Mouse (Mus musculus): ENCODE measurements at regions not wholly inside any gene's neighbourhood (a gene's known extent, or its start where the extent isn't known, plus 50 kb on each side); places are given as distances from the start of the nearest gene placed in this dataset.

GRCm38 (mm10) chr11:24925135-24925534, 847.3 kb downstream of the Bcl11a start:
- TF ChIP-seq POLR2A (IDR thresholded peaks at IDR 0.05; ENCODE audit: control insufficient read depth, low read depth, low read length): no peak
- TF ChIP-seq CTCF (IDR thresholded peaks at IDR 0.05; ENCODE audit: control insufficient read depth, insufficient read depth, insufficient replicate concordance, low read depth, low read length): no peak
- H3K4me3 ChIP-seq (ENCODE audit: control insufficient read depth, low read depth, low read length): peak overlapping the region; percentile 25; the same call in 1 of the 2 replicates

DNA sequence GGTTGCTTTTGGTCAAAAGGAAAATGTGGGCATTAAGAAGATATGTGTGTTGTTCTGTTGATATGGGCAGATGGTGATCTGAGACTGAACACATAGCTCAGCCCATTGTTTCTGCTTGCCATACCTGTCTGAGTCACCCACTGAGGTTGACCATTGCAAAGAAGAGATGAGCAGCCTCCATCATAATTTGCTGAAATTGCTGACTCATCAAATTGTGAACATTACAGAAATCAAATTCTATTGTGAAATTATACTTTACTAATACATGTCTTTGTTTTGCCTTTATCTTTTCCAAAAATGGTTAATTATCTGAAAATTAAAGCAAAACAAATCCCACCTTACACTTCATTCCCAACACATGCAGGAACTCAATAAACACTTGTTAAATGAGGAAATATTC, 865.8 kb downstream of the Bcl11a start:
- no peaks in the 10 kb centered on the region for H3K36me3 ChIP-seq (ENCODE audit: control insufficient read depth, insufficient read depth, low read length)
- no peaks in the 10 kb centered on the region for H3K27me3 ChIP-seq (ENCODE audit: control insufficient read depth, insufficient read depth, low read length)
- no peaks in the 10 kb centered on the region for H3K4me1 ChIP-seq (ENCODE audit: control insufficient read depth, insufficient read depth, low read length)
- no peak overlapping the region for H3K4me3 ChIP-seq (ENCODE audit: control insufficient read depth, low read depth, low read length)
- no peak overlapping the region for H3K27ac ChIP-seq (ENCODE audit: control insufficient read depth, insufficient read depth, low read depth, low read length)
- TF ChIP-seq POLR2A (IDR thresholded peaks at IDR 0.05; ENCODE audit: control insufficient read depth, low read depth, low read length): no peak
- TF ChIP-seq CTCF (IDR thresholded peaks at IDR 0.05; ENCODE audit: control insufficient read depth, insufficient read depth, insufficient replicate concordance, low read depth, low read length): no peak

More at GRCm38 (mm10) chr11:24925135-24925534, 847.3 kb downstream of the Bcl11a start:
- H3K36me3 ChIP-seq (ENCODE audit: control insufficient read depth, insufficient read depth, low read length): no peaks in the 10 kb centered on the region
- no peak overlapping the region for H3K27ac ChIP-seq (ENCODE audit: control insufficient read depth, insufficient read depth, low read depth, low read length)
- H3K4me1 ChIP-seq (ENCODE audit: control insufficient read depth, insufficient read depth, low read length): no peaks in the 10 kb centered on the region
- no peaks in the 10 kb centered on the region for H3K27me3 ChIP-seq (ENCODE audit: control insufficient read depth, insufficient read depth, low read length)

- Histone ChIP-seq H3K4me1 (ENCODE audit: control insufficient read depth, insufficient read depth, low read length) (no peaks in the 10 kb centered on the region), H3K27me3 (ENCODE audit: control insufficient read depth, insufficient read depth, low read length) (no peaks in the 10 kb centered on the region), H3K27ac (ENCODE audit: control insufficient read depth, insufficient read depth, low read depth, low read length) (no peak overlapping the region), H3K4me3 (ENCODE audit: control insufficient read depth, low read depth, low read length) (no peak overlapping the region), H3K36me3 (ENCODE audit: control insufficient read depth, insufficient read depth, low read length) (no peaks in the 10 kb centered on the region)
- no peak for TF ChIP-seq CTCF (IDR thresholded peaks at IDR 0.05; ENCODE audit: control insufficient read depth, insufficient read depth, insufficient replicate concordance, low read depth, low read length)
- TF ChIP-seq POLR2A (IDR thresholded peaks at IDR 0.05; ENCODE audit: control insufficient read depth, low read depth, low read length): no peak
These were observed 873.3 kb downstream of the Bcl11a start for GRCm38 (mm10) chr11:24951161-24951560.

- TF ChIP-seq POLR2A (IDR thresholded peaks at IDR 0.05; ENCODE audit: control insufficient read depth, low read depth, low read length) (no peak), CTCF (IDR thresholded peaks at IDR 0.05; ENCODE audit: control insufficient read depth, insufficient read depth, insufficient replicate concordance, low read depth, low read length) (no peak)
- Histone ChIP-seq H3K27ac (ENCODE audit: control insufficient read depth, insufficient read depth, low read depth, low read length) (no peak overlapping the region), H3K36me3 (ENCODE audit: control insufficient read depth, insufficient read depth, low read length) (no peaks in the 10 kb centered on the region), H3K4me3 (ENCODE audit: control insufficient read depth, low read depth, low read length) (no peak overlapping the region), H3K4me1 (ENCODE audit: control insufficient read depth, insufficient read depth, low read length) (no peaks in the 10 kb centered on the region), H3K27me3 (ENCODE audit: control insufficient read depth, insufficient read depth, low read length) (no peaks in the 10 kb centered on the region)
These were observed 894.5 kb downstream of the Bcl11a start for GRCm38 (mm10) chr11:24972359-24972758.

DNA sequence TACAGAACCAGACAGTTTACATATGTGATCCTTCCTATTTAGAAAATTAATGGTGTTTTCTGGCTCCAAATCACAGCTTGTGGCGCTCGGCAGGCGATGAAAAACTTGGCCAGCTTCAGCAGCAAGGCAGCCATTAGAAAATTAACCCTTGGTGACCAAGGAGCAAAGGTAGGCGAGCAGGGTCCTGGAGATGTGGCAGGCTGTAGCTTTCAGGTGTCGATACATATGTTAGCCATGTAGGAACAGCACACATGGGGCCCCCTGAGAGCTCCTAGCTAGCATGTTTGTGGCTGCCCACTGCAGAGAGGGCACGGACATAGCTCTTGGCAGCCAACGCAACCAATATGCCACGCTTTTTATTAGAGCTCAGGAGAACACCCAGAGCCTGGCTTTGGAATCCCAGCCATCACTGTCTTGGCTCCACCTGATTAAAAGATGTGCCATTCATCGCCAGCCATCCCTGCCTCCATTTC, 902.4 kb downstream of the Bcl11a start:
- H3K27ac ChIP-seq (ENCODE audit: control insufficient read depth, insufficient read depth, low read depth, low read length): no peak overlapping the region
- TF ChIP-seq CTCF (IDR thresholded peaks at IDR 0.05; ENCODE audit: control insufficient read depth, insufficient read depth, insufficient replicate concordance, low read depth, low read length) (no peak), POLR2A (IDR thresholded peaks at IDR 0.05; ENCODE audit: control insufficient read depth, low read depth, low read length) (no peak)
- 0 out of 2 replicates have a peak, but pooled peaks cover 2% of the 10 kb centered on the region for H3K4me1 ChIP-seq (ENCODE audit: control insufficient read depth, insufficient read depth, low read length)
- H3K4me3 ChIP-seq (ENCODE audit: control insufficient read depth, low read depth, low read length): no peak overlapping the region
- no peaks in the 10 kb centered on the region for H3K27me3 ChIP-seq (ENCODE audit: control insufficient read depth, insufficient read depth, low read length)
- H3K36me3 ChIP-seq (ENCODE audit: control insufficient read depth, insufficient read depth, low read length): no peaks in the 10 kb centered on the region

GRCm38 (mm10) chr11:24983060-24983629, 905.3 kb downstream of the Bcl11a start:
- no peak overlapping the region for H3K4me3 ChIP-seq (ENCODE audit: control insufficient read depth, low read depth, low read length)
- H3K27ac ChIP-seq (ENCODE audit: control insufficient read depth, insufficient read depth, low read depth, low read length): no peak overlapping the region
- no peak for TF ChIP-seq POLR2A (IDR thresholded peaks at IDR 0.05; ENCODE audit: control insufficient read depth, low read depth, low read length)
- no peak for TF ChIP-seq CTCF (IDR thresholded peaks at IDR 0.05; ENCODE audit: control insufficient read depth, insufficient read depth, insufficient replicate concordance, low read depth, low read length)
- H3K36me3 ChIP-seq (ENCODE audit: control insufficient read depth, insufficient read depth, low read length): no peaks in the 10 kb centered on the region
- H3K27me3 ChIP-seq (ENCODE audit: control insufficient read depth, insufficient read depth, low read length): no peaks in the 10 kb centered on the region
- H3K4me1 ChIP-seq (ENCODE audit: control insufficient read depth, insufficient read depth, low read length): no peaks in the 10 kb centered on the region

- Histone ChIP-seq H3K4me1 (ENCODE audit: control insufficient read depth, insufficient read depth, low read length) (no peaks in the 10 kb centered on the region), H3K36me3 (ENCODE audit: control insufficient read depth, insufficient read depth, low read length) (no peaks in the 10 kb centered on the region)
- no peak for TF ChIP-seq POLR2A (IDR thresholded peaks at IDR 0.05; ENCODE audit: control insufficient read depth, low read depth, low read length)
- TF ChIP-seq CTCF (IDR thresholded peaks at IDR 0.05; ENCODE audit: control insufficient read depth, insufficient read depth, insufficient replicate concordance, low read depth, low read length): no peak
These were observed 927.6 kb downstream of the Bcl11a start for GRCm38 (mm10) chr11:25005491-25005890.

More at GRCm38 (mm10) chr11:25005491-25005890, 927.6 kb downstream of the Bcl11a start:
- H3K27me3 ChIP-seq (ENCODE audit: control insufficient read depth, insufficient read depth, low read length): no peaks in the 10 kb centered on the region
- no peak overlapping the region for H3K27ac ChIP-seq (ENCODE audit: control insufficient read depth, insufficient read depth, low read depth, low read length)
- H3K4me3 ChIP-seq (ENCODE audit: control insufficient read depth, low read depth, low read length): no peak overlapping the region
